Mouse (Mus musculus) CD4-positive, CD25-positive, alpha-beta regulatory T cell (primary cell): Measurements from ENCODE around the gene Adam22. TPM values are rescaled to one million over a fixed set of nuclear protein-coding genes. Genes with fewer than 3 reads are reported as not detected.

Source experiments
- polyA plus RNA-seq: library from polyadenylated mRNA; unstranded; fragments of 100-300 nt; shearing (Covaris generic); gene quantifications from one replicate; pipeline ENCODE4 v1.2.1, GENCODE M21; 2017

Gene Adam22
- 0.41 TPM for polyA plus RNA-seq

GRCm38 (mm10) chr5:8367614-8368327, at the start of gene Adam22:
Adam22 (minus strand) TSS chr5:8368160.

GRCm38 (mm10) chr5:8045855-8046254, 322.1 kb downstream of the Adam22 start, which contains the start of gene Sri:
Sri (plus strand) TSS chr5:8046078.

Other genes with a start within 250 kb of the Adam22 start
- 21.9 TPM for gene Dbf4, start 54.6 kb upstream of the Adam22 start, polyA plus RNA-seq
- gene Slc25a40, start 54.7 kb upstream of the Adam22 start, polyA plus RNA-seq, result 26.3 TPM